ENCODE assay signal across 19 mouse cellular contexts in genomic region chr9:65050981-65051380, GRCm38 (mm10).
"Had no signal": no experiment of that assay in that cellular context is flagged by ENCODE, and none has a peak within 500 bp of the region (broad histone marks: within the 10 kb centered on the region; RNA-seq: fewer than 3 reads in every experiment).

No protein-coding gene starts in this region.

- H3K27ac ChIP-seq: midbrain, embryonic 10.5 days; midbrain, embryonic 12.5 days; neural tube, embryonic 13.5 days; neural tube, embryonic 15.5 days; stomach, embryonic 15.5 days; stomach, postnatal 0 days had no signal

- H3K9ac ChIP-seq: lung, embryonic 14.5 days; midbrain, embryonic 12.5 days; neural tube, embryonic 13.5 days; neural tube, embryonic 15.5 days; stomach, embryonic 15.5 days had no signal

- H3K9me3 ChIP-seq: midbrain, embryonic 10.5 days; midbrain, embryonic 12.5 days; neural tube, embryonic 13.5 days; neural tube, embryonic 15.5 days; stomach, embryonic 15.5 days had no signal

- H3K4me1 ChIP-seq: midbrain, embryonic 10.5 days; midbrain, embryonic 12.5 days; neural tube, embryonic 15.5 days; stomach, embryonic 15.5 days had no signal

- H3K27me3 ChIP-seq: midbrain, embryonic 12.5 days; neural tube, embryonic 13.5 days; neural tube, embryonic 15.5 days; stomach, embryonic 15.5 days had no signal

- DNase-seq: lung, adult 18-20 months; lung, embryonic 14.5 days; lung, postnatal 10 days; lung, postnatal 4 days; midbrain, embryonic 14.5 days; retina, postnatal 1 day; right cerebral cortex, adult 18-20 months; right cerebral cortex, postnatal 14 days; thymus, adult 2 months; thymus, postnatal 25 days; thymus, postnatal 4 days had no signal

- ATAC-seq: midbrain, embryonic 16.5 days had no signal

- H3K4me2 ChIP-seq: lung, embryonic 14.5 days; midbrain, embryonic 12.5 days; neural tube, embryonic 13.5 days; neural tube, embryonic 15.5 days; stomach, embryonic 15.5 days had no signal

- H3K4me3 ChIP-seq: midbrain, embryonic 10.5 days; midbrain, embryonic 12.5 days; myocyte; neural tube, embryonic 13.5 days; neural tube, embryonic 15.5 days; stomach, embryonic 15.5 days had no signal
